Mouse (Mus musculus) Patski (cell line): ENCODE results near the gene Rabl6. TPM values are rescaled to one million over a fixed set of nuclear protein-coding genes. Genes with fewer than 3 reads are reported as not detected.

Experiments
- ATAC-seq: fragments of 100-300 bp; one replicate; pipeline ENCODE4 v1.8.0; 2021
- CTCF ChIA-PET: fragments of 350-600 bp; sonication (Branson Sonifier 250); formaldehyde crosslinking; loops from one replicate; lab custom pipeline; 2022; ENCODE audit warnings: inconsistent platforms; lab: Charles Lee
- POLR2A ChIA-PET: fragments of 350-600 bp; sonication (Branson Sonifier 250); formaldehyde crosslinking; loops from one replicate; lab custom pipeline; 2022; ENCODE audit warnings: antibody characterized with exemption, inconsistent platforms; lab: Charles Lee
- DNase-seq: peaks from one replicate; pipeline ENCODE4 v3.0.0-alpha.2; 2011; ENCODE audit warnings: low read depth, low spot score
- H3K27me3 ChIP-seq: fragments of 371-371 bp; one replicate; pipeline ENCODE4 v1.5.1; 2021
- CTCF ChIP-seq: fragments of 100-300 bp; IDR thresholded peaks from one replicate; pipeline ENCODE4 v1.5.1; 2021
- in situ Hi-C: fragments of 300-500 bp; cut with MboI; formaldehyde crosslinking; loops from 3 replicates; pipeline ENCODE4 v1.11.1; 2018; ENCODE audit warnings: low pct_unique_long_range_greater_than_20kb, mixed read lengths
- polyA plus RNA-seq: library from polyadenylated mRNA; unstranded; gene quantifications from one replicate; pipeline ENCODE4 v1.2.3, GENCODE M21; 2021

Gene Rabl6
- polyA plus RNA-seq, 1 experiment from 2014 or later = 90.3 TPM

- ChIA-PET POLR2A (no interaction called here), CTCF (no interaction called here)
- in situ Hi-C loops = no loop called here
- no peaks in the 10 kb centered on the region for H3K27me3 ChIP-seq
- TF ChIP-seq CTCF = no peak
- ATAC-seq (no peak), DNase-seq (no peak)
Observed at GRCm38 (mm10) chr2:25596765-25597510, 11.4 kb downstream of the Rabl6 start.

- TF ChIP-seq CTCF = no peak
- POLR2A ChIA-PET = interaction anchor here (0.6 kb wide), 1 partner anchor 59 kb away, joined by 5 read pairs; no protein-coding TSS in a partner anchor
- CTCF ChIA-PET = interaction anchor here (1.0 to 4.7 kb wide), 7 partner anchors 11 to 131 kb away, joined by 3 to 30 read pairs (median 4); partner anchors contain the start of genes Ajm1, Mamdc4, Paxx and Phpt1
- no peaks in the 10 kb centered on the region for H3K27me3 ChIP-seq
- ATAC-seq = no peak
- DNase-seq = no peak
- in situ Hi-C loops = no loop called here
Observed at GRCm38 (mm10) chr2:25591863-25592262, 16.5 kb downstream of the Rabl6 start.

- ChIA-PET POLR2A (interaction anchor here (1.0 to 1.2 kb wide), 2 partner anchors 10 to 13 kb away, joined by 4 to 5 read pairs; partner anchors contain the start of gene Phpt1), CTCF (interaction anchor here (1.1 kb wide), 1 partner anchor 15 kb away, joined by 3 read pairs; no protein-coding TSS in a partner anchor)
- ATAC-seq (no peak), DNase-seq (no peak)
- in situ Hi-C loops = no loop called here
- no peaks in the 10 kb centered on the region for H3K27me3 ChIP-seq
- no peak for TF ChIP-seq CTCF
Observed at GRCm38 (mm10) chr2:25588227-25588907, 20.0 kb downstream of the Rabl6 start.

GRCm38 (mm10) chr2:25587290-25587689 is 21.0 kb downstream of the Rabl6 start:
- in situ Hi-C loops = no loop called here
- ChIA-PET POLR2A (interaction anchor here (1.3 kb wide), 1 partner anchor 8 kb away, joined by 4 read pairs; no protein-coding TSS in a partner anchor), CTCF (interaction anchor here (1.1 to 1.5 kb wide), 2 partner anchors 11 to 16 kb away, joined by 3 read pairs; no protein-coding TSS in a partner anchor)
- TF ChIP-seq CTCF = no peak
- ATAC-seq (no peak), DNase-seq (no peak)
- H3K27me3 ChIP-seq = no peaks in the 10 kb centered on the region

- POLR2A ChIA-PET = no interaction called here
- in situ Hi-C loops = no loop called here
- H3K27me3 ChIP-seq = no peaks in the 10 kb centered on the region
- ATAC-seq (no peak), DNase-seq (no peak)
- CTCF ChIA-PET = no interaction called here
- TF ChIP-seq CTCF = no peak
Observed at GRCm38 (mm10) chr2:25585601-25586000, 22.7 kb downstream of the Rabl6 start.

DNA sequence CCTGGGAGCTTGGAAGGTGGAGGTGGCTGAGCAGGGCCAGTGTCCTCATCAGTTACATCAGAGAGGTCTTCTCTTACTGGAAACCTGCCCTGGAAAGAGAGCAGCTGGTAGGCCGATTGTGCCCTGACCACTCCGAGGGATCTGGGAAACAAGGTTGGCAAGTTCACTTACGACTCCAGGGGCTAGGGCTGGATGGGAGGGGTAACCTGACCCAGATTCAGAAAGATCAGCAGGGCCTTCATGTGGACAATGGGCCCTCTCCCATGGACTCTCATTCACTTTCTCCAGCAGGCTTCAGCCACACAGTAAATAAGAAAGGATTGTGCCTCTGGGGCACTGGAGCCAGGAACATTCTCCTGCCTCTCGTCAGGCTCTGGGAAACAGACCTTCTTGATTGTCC is 23.5 kb downstream of the Rabl6 start:
- ChIA-PET CTCF (no interaction called here), POLR2A (interaction anchor here (0.6 kb wide), 1 partner anchor 90 kb away, joined by 3 read pairs; no protein-coding TSS in a partner anchor)
- H3K27me3 ChIP-seq = no peaks in the 10 kb centered on the region
- ATAC-seq (no peak), DNase-seq (no peak)
- TF ChIP-seq CTCF = no peak
- in situ Hi-C loops = no loop called here

DNA sequence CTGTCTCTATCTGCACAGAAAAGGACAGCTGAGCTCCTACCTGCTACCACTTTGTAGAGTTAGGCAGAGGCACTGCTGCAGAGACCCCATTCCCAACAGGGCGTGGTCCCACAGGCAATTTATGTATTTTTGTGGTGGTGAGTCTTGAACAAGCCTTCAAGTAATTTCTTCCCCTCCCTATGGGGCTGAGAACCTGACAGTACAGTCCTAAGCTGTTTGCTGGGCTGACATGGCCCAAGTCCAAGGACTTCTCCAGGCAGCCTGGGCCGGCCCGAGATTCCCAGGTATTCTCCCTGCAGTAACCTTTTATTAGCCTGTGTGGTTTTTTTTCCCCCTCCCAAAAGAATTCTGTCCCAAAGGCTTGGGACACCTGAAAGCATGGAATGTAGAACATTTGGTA is 24.2 kb downstream of the Rabl6 start:
- TF ChIP-seq CTCF = no peak
- DNase-seq (no peak), ATAC-seq (no peak)
- ChIA-PET CTCF (no interaction called here), POLR2A (no interaction called here)
- no peaks in the 10 kb centered on the region for H3K27me3 ChIP-seq
- in situ Hi-C loops = no loop called here

GRCm38 (mm10) chr2:25583571-25583970 is 24.8 kb downstream of the Rabl6 start:
- no peaks in the 10 kb centered on the region for H3K27me3 ChIP-seq
- ATAC-seq = no peak
- POLR2A ChIA-PET = no interaction called here
- no peak for TF ChIP-seq CTCF
- in situ Hi-C loops = no loop called here
- CTCF ChIA-PET = no interaction called here
- no peak for DNase-seq

GRCm38 (mm10) chr2:25583120-25583481 is 25.2 kb downstream of the Rabl6 start:
- TF ChIP-seq CTCF = no peak
- no peak for DNase-seq

DNA sequence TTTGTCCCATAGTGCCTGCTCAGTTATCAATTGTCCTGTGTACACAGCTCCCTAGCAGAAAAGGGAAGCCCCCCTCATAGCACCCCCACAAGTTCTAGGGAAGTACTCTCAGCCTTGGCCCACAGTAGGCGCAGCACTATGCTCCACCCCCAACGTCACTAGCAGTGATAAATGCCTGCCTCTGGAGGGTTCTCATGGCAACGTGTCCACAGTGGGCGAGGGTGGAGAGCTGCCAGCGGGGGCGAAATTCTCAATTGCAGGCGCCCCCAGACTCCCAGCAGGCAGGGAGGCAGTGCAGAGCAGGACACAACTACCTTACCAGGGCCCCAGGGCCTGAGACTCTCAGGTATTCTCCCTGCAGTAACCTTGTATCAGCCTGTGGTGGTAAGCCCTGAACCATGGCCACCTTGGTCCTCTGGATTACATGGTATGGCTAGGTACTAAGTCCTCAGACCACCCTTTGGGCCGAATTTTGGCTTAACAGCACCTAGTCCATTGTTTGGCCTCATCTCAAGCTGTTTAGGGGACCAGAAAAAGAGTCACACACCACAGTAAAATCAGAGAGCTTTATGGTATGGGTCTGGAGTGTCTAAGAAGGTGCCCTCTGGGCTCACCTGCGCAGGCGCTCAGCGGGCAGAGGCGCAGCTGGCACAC is 25.7 kb downstream of the Rabl6 start:
- TF ChIP-seq CTCF = no peak
- in situ Hi-C loops = no loop called here
- ChIA-PET POLR2A (interaction anchor here (0.8 kb wide), 1 partner anchor 26 kb away, joined by 3 read pairs; no protein-coding TSS in a partner anchor), CTCF (interaction anchor here (0.8 to 3.2 kb wide), 8 partner anchors 9 to 38 kb away, joined by 3 to 30 read pairs (median 4); partner anchors contain the start of genes Edf1 and Rabl6)
- no peaks in the 10 kb centered on the region for H3K27me3 ChIP-seq
- no peak for ATAC-seq
- no peak for DNase-seq

More at GRCm38 (mm10) chr2:25583120-25583481, 25.2 kb downstream of the Rabl6 start:
- H3K27me3 ChIP-seq = no peaks in the 10 kb centered on the region
- ATAC-seq = no peak
- in situ Hi-C loops = no loop called here
- ChIA-PET POLR2A (no interaction called here), CTCF (no interaction called here)
